Mouse (Mus musculus) layer of hippocampus, postnatal 25 days (tissue): Measurements from ENCODE around the gene Ccdc89. TPM values are rescaled to one million over a fixed set of nuclear protein-coding genes. Genes with fewer than 3 reads are reported as not detected.

Experiments
- DNase-seq, 2 experiments: peaks; one replicate each; pipeline ENCODE4 v3.0.0; 2022; ENCODE audit warnings: mixed read lengths in 2 of 2, low spot score in 1 of 2; ENCODE audit errors: extremely low spot score in 1 of 2
- total RNA-seq, 2 experiments: library from RNA; stranded (reverse); gene quantifications; 2 replicates each; pipeline ENCODE4 v1.2.3; 2021

Gene Ccdc89
- total RNA-seq: under 1 TPM; 0.40 to 0.69 TPM

GRCm38 (mm10) chr7:90426020-90427001 is at the start of gene Ccdc89:
Ccdc89 (plus strand) TSS chr7:90426577.
- DNase-seq: peak; percentile 32 to 57

- no peak for DNase-seq
Measured at GRCm38 (mm10) chr7:90384411-90384810, 42.0 kb upstream of the Ccdc89 start.

GRCm38 (mm10) chr7:90386885-90387459 is 39.4 kb upstream of the Ccdc89 start:
- peak; percentile 25 to 37 for DNase-seq

- no peak for DNase-seq
Measured at GRCm38 (mm10) chr7:90389765-90390164, 36.6 kb upstream of the Ccdc89 start.

- no peak for DNase-seq
Measured at GRCm38 (mm10) chr7:90395073-90395472, 31.3 kb upstream of the Ccdc89 start.

- DNase-seq: no peak
Measured at GRCm38 (mm10) chr7:90395928-90396327, 30.4 kb upstream of the Ccdc89 start.

GRCm38 (mm10) chr7:90409934-90410333 is 16.4 kb upstream of the Ccdc89 start:
- DNase-seq: peak; percentile 46 to 75

- DNase-seq: no peak
Measured at GRCm38 (mm10) chr7:90427006-90427405, 629 bp downstream of the Ccdc89 start.

- no peak for DNase-seq
Measured at GRCm38 (mm10) chr7:90432221-90432620, 5.8 kb downstream of the Ccdc89 start.

- DNase-seq: no peak
Measured at GRCm38 (mm10) chr7:90440044-90440443, 13.7 kb downstream of the Ccdc89 start.

GRCm38 (mm10) chr7:90442070-90442469 is 15.7 kb downstream of the Ccdc89 start:
- no peak for DNase-seq

GRCm38 (mm10) chr7:90442518-90443080 is 16.2 kb downstream of the Ccdc89 start, which contains the start of gene Crebzf:
Crebzf (plus strand) TSS chr7:90442729.
- DNase-seq: peak; percentile 82 to 87

GRCm38 (mm10) chr7:90443101-90444091 is 17.0 kb downstream of the Ccdc89 start:
- peak; percentile 53 to 65 for DNase-seq

GRCm38 (mm10) chr7:90444206-90444605 is 17.8 kb downstream of the Ccdc89 start:
- no peak for DNase-seq

GRCm38 (mm10) chr7:90456149-90456844 is 29.9 kb downstream of the Ccdc89 start:
- DNase-seq: no peak

- DNase-seq: peak; percentile 62 to 70
Measured at GRCm38 (mm10) chr7:90456845-90457468, 30.6 kb downstream of the Ccdc89 start, which contains the start of gene Tmem126a. Tmem126a (minus strand) TSS chr7:90457229.

- DNase-seq: no peak
Measured at GRCm38 (mm10) chr7:90457517-90457916, 31.1 kb downstream of the Ccdc89 start.

- DNase-seq: no peak
Measured at GRCm38 (mm10) chr7:90460330-90460729, 34.0 kb downstream of the Ccdc89 start.

- no peak for DNase-seq
Measured at GRCm38 (mm10) chr7:90460930-90461329, 34.6 kb downstream of the Ccdc89 start.
